22 mouse cellular contexts compared by ENCODE assay signal in genomic region chr4:30677056-30677455, GRCm38 (mm10).
A peak's percentile ranks its signal among the peaks of the same experiment; 100 is the strongest.
DNase-seq lines count a peak whose midpoint lies in the region; ATAC-seq lines count a peak whose summit lies in the region.
"Had no signal": no experiment of that assay in that cellular context is flagged by ENCODE, and none has a peak within 500 bp of the region (broad histone marks: within the 10 kb centered on the region; RNA-seq: fewer than 3 reads in every experiment).

No protein-coding gene starts in this region.

- H3K4me3 ChIP-seq in forebrain, embryonic 12.5 days (replicated peaks), result no peak overlapping the region
- H3K4me3 ChIP-seq in midbrain, embryonic 14.5 days (replicated peaks; ENCODE audit: low read depth, low read length), result no peak overlapping the region
- H3K4me3 ChIP-seq: erythroblast, embryonic 14.5 days; heart, embryonic 10.5 days; hindbrain, embryonic 10.5 days; left cerebral cortex, adult 2 months; liver, embryonic 12.5 days; stomach, embryonic 15.5 days had no signal

- H3K9me3 ChIP-seq in forebrain, embryonic 12.5 days, result no peaks in the 10 kb centered on the region
- H3K9me3 ChIP-seq in midbrain, embryonic 14.5 days (ENCODE audit: control insufficient read depth, low read length), result no peaks in the 10 kb centered on the region
- H3K9me3 ChIP-seq: heart, embryonic 10.5 days; hindbrain, embryonic 10.5 days; liver, embryonic 12.5 days; stomach, embryonic 15.5 days had no signal

- H3K36me3 ChIP-seq in forebrain, embryonic 12.5 days (replicated peaks), result no peaks in the 10 kb centered on the region
- H3K36me3 ChIP-seq in midbrain, embryonic 14.5 days (ENCODE audit: control insufficient read depth, insufficient read depth, low read length), result no peaks in the 10 kb centered on the region
- H3K36me3 ChIP-seq: heart, embryonic 10.5 days; hindbrain, embryonic 10.5 days; liver, embryonic 12.5 days; stomach, embryonic 15.5 days had no signal

- no peak overlapping the region for H3K9ac ChIP-seq in forebrain, embryonic 12.5 days
- H3K9ac ChIP-seq in midbrain, embryonic 14.5 days (replicated peaks; ENCODE audit: low read length), result no peak overlapping the region
- H3K9ac ChIP-seq: liver, embryonic 12.5 days; lung, embryonic 14.5 days; stomach, embryonic 15.5 days had no signal

- WGBS in forebrain, embryonic 12.5 days, result 10% methylated on average over 2 of the region's 2 CpGs
- WGBS in midbrain, embryonic 14.5 days, result 13% methylated on average over 2 of the region's 2 CpGs

- H3K4me1 ChIP-seq in forebrain, embryonic 12.5 days, result peaks cover 7% of the 10 kb centered on the region
- H3K4me1 ChIP-seq in midbrain, embryonic 14.5 days (ENCODE audit: control insufficient read depth, insufficient read depth, low read length), result no peaks in the 10 kb centered on the region
- H3K4me1 ChIP-seq: heart, embryonic 10.5 days; liver, embryonic 12.5 days; stomach, embryonic 15.5 days had no signal

- H3K27ac ChIP-seq in forebrain, embryonic 12.5 days, result no peak overlapping the region
- H3K27ac ChIP-seq in midbrain, embryonic 14.5 days (replicated peaks; ENCODE audit: low read depth, low read length), result no peak overlapping the region; the same call in 1 of the 2 replicates
- H3K27ac ChIP-seq: heart, embryonic 10.5 days; hindbrain, embryonic 10.5 days; left cerebral cortex, adult 2 months; liver, embryonic 12.5 days; stomach, embryonic 15.5 days had no signal

- no peaks in the 10 kb centered on the region for H3K27me3 ChIP-seq in forebrain, embryonic 12.5 days
- no peaks in the 10 kb centered on the region for H3K27me3 ChIP-seq in midbrain, embryonic 14.5 days (ENCODE audit: control insufficient read depth, insufficient read depth, low read length)
- H3K27me3 ChIP-seq: liver, embryonic 12.5 days; stomach, embryonic 15.5 days had no signal

- H3K4me2 ChIP-seq in forebrain, embryonic 12.5 days, result no peak overlapping the region
- H3K4me2 ChIP-seq in midbrain, embryonic 14.5 days (ENCODE audit: low read length), result no peak overlapping the region
- H3K4me2 ChIP-seq: liver, embryonic 12.5 days; lung, embryonic 14.5 days; stomach, embryonic 15.5 days had no signal

- peak; percentile 21 for DNase-seq in embryo, embryonic 10.5 days (ENCODE audit: low spot score)
- no peak for DNase-seq in embryo, embryonic 11 days
- DNase-seq in 3T3-L1 (ENCODE audit: low read depth, low spot score), result peak; percentile 11
- DNase-seq in midbrain, embryonic 14.5 days, result peak; percentile 37
- no peak for DNase-seq in layer of hippocampus, adult 9-11 months
- DNase-seq in frontal cortex, postnatal 25 days (ENCODE audit: low spot score in 2 of 2), result no peak
- DNase-seq: B cell, adult 2 months; cerebellum, adult 8-10 months; kidney, adult 9 months; kidney, postnatal 36 days; lung, embryonic 14.5 days; lung, postnatal 4 days; thymus, adult 18-20 months; thymus, postnatal 4 days had no signal

- peak; percentile 67; the same call in 1 of the 2 replicates for ATAC-seq in forebrain, embryonic 12.5 days (ENCODE audit: low FRiP score)
- peak; percentile 70; the same call in 1 of the 2 replicates for ATAC-seq in midbrain, embryonic 14.5 days (ENCODE audit: low FRiP score, low TSS enrichment)
- ATAC-seq: inflammation-experienced regulatory T-cells, adult 6 months; liver, embryonic 12.5 days had no signal

Comparison
In these comparisons a context has a peak if more than half of its experiments do, and no peak if none do; other contexts are left out.
1. DNase-seq: peak in embryo, embryonic 10.5 days (single experiment), 3T3-L1 (single experiment) and midbrain, embryonic 14.5 days (single experiment); none in embryo, embryonic 11 days (single experiment), layer of hippocampus, adult 9-11 months (single experiment) and frontal cortex, postnatal 25 days (0 of 2).